Mouse (Mus musculus): ENCODE data around the gene Phactr3. TPM values are rescaled to one million over a fixed set of nuclear protein-coding genes. Genes with fewer than 3 reads are reported as not detected.
A peak's percentile ranks its signal among the peaks of the same experiment; 100 is the strongest.

Gene Phactr3
- polyA plus RNA-seq, 1 experiment from 2014 or later: 4.3 TPM

GRCm38 (mm10) chr2:178240886-178241285, 122.1 kb downstream of the Phactr3 start:
- 60% methylated on average over 8 of the region's 8 CpGs for WGBS
- no peak overlapping the region for H3K27ac ChIP-seq (replicated peaks; ENCODE audit: low read depth, low read length)

GRCm38 (mm10) chr2:178241374-178241773, 122.6 kb downstream of the Phactr3 start:
- peak; percentile 46 for DNase-seq (ENCODE audit: low spot score)
- no peak overlapping the region for H3K4me3 ChIP-seq (ENCODE audit: low read depth, low read length)
- no peak overlapping the region for H3K4me2 ChIP-seq (ENCODE audit: low read depth, severe bottlenecking)
- no peak overlapping the region for H3K9ac ChIP-seq (ENCODE audit: low read length)
- H3K4me1 ChIP-seq (ENCODE audit: control insufficient read depth, insufficient read depth, low read length): 0 out of 2 replicates have a peak, but pooled peaks cover 6% of the 10 kb centered on the region
- H3K36me3 ChIP-seq (ENCODE audit: control insufficient read depth, insufficient read depth, low read length): no peaks in the 10 kb centered on the region
- 39% methylated on average over 3 of the region's 3 CpGs for WGBS
- no peaks in the 10 kb centered on the region for H3K9me3 ChIP-seq (ENCODE audit: control insufficient read depth, low read length)
- ATAC-seq (ENCODE audit: insufficient number of reproducible peaks, low FRiP score, low TSS enrichment, low read depth): peak; percentile 79
- H3K27me3 ChIP-seq (ENCODE audit: control insufficient read depth, insufficient read depth, low read length): no peaks in the 10 kb centered on the region
- H3K27ac ChIP-seq (replicated peaks; ENCODE audit: low read depth, low read length): no peak overlapping the region

More at GRCm38 (mm10) chr2:178240886-178241285, 122.1 kb downstream of the Phactr3 start:
- Histone ChIP-seq H3K9ac (ENCODE audit: low read length) (no peak overlapping the region), H3K27me3 (ENCODE audit: control insufficient read depth, insufficient read depth, low read length) (no peaks in the 10 kb centered on the region), H3K4me3 (ENCODE audit: low read depth, low read length) (no peak overlapping the region), H3K9me3 (ENCODE audit: control insufficient read depth, low read length) (no peaks in the 10 kb centered on the region), H3K4me2 (ENCODE audit: low read depth, severe bottlenecking) (no peak overlapping the region), H3K36me3 (ENCODE audit: control insufficient read depth, insufficient read depth, low read length) (no peaks in the 10 kb centered on the region), H3K4me1 (ENCODE audit: control insufficient read depth, insufficient read depth, low read length) (0 out of 2 replicates have a peak, but pooled peaks cover 6% of the 10 kb centered on the region)
- no peak for DNase-seq (ENCODE audit: low spot score)
- ATAC-seq (ENCODE audit: insufficient number of reproducible peaks, low FRiP score, low TSS enrichment, low read depth): no peak

GRCm38 (mm10) chr2:178242996-178243395, 124.2 kb downstream of the Phactr3 start:
- no peaks in the 10 kb centered on the region for H3K36me3 ChIP-seq (ENCODE audit: control insufficient read depth, insufficient read depth, low read length)
- no peaks in the 10 kb centered on the region for H3K27me3 ChIP-seq (ENCODE audit: control insufficient read depth, insufficient read depth, low read length)
- H3K4me3 ChIP-seq (ENCODE audit: low read depth, low read length): no peak overlapping the region
- no peaks in the 10 kb centered on the region for H3K9me3 ChIP-seq (ENCODE audit: control insufficient read depth, low read length)
- no peak overlapping the region for H3K4me2 ChIP-seq (ENCODE audit: low read depth, severe bottlenecking)
- DNase-seq (ENCODE audit: low spot score) (no peak), ATAC-seq (ENCODE audit: insufficient number of reproducible peaks, low FRiP score, low TSS enrichment, low read depth) (no peak)
- H3K4me1 ChIP-seq (ENCODE audit: control insufficient read depth, insufficient read depth, low read length): 0 out of 2 replicates have a peak, but pooled peaks cover 6% of the 10 kb centered on the region
- H3K27ac ChIP-seq (replicated peaks; ENCODE audit: low read depth, low read length): no peak overlapping the region
- 78% methylated on average over 3 of the region's 3 CpGs for WGBS
- H3K9ac ChIP-seq (ENCODE audit: low read length): no peak overlapping the region

DNA sequence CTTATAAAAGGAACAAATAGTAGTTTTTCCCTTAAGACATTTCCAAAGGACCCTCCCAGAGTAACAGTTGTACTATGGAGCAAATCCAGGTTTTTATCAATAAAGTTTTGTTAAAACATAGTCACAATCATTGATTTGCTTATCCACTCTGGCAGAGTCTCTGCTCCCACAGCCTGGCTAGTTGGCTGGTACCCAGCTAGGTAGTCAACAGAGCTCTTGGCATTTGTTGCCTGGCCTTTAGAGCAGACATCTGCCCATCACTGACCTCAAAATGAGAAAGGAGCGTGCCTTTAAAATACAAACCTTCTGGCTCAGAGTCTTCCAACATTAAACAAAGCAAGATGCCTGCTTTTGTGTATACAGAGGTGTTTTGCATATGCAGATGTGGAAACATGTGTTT, 126.1 kb downstream of the Phactr3 start:
- no peak overlapping the region for H3K27ac ChIP-seq (replicated peaks; ENCODE audit: low read depth, low read length)
- H3K9me3 ChIP-seq (ENCODE audit: control insufficient read depth, low read length): no peaks in the 10 kb centered on the region
- no peak overlapping the region for H3K4me3 ChIP-seq (ENCODE audit: low read depth, low read length)
- ATAC-seq (ENCODE audit: insufficient number of reproducible peaks, low FRiP score, low TSS enrichment, low read depth) (no peak), DNase-seq (ENCODE audit: low spot score) (no peak)
- H3K9ac ChIP-seq (ENCODE audit: low read length): no peak overlapping the region
- H3K27me3 ChIP-seq (ENCODE audit: control insufficient read depth, insufficient read depth, low read length): no peaks in the 10 kb centered on the region
- H3K4me1 ChIP-seq (ENCODE audit: control insufficient read depth, insufficient read depth, low read length): 0 out of 2 replicates have a peak, but pooled peaks cover 6% of the 10 kb centered on the region
- no peak overlapping the region for H3K4me2 ChIP-seq (ENCODE audit: low read depth, severe bottlenecking)
- 91% methylated on average over 1 of the region's 1 CpGs for WGBS
- no peaks in the 10 kb centered on the region for H3K36me3 ChIP-seq (ENCODE audit: control insufficient read depth, insufficient read depth, low read length)

DNA sequence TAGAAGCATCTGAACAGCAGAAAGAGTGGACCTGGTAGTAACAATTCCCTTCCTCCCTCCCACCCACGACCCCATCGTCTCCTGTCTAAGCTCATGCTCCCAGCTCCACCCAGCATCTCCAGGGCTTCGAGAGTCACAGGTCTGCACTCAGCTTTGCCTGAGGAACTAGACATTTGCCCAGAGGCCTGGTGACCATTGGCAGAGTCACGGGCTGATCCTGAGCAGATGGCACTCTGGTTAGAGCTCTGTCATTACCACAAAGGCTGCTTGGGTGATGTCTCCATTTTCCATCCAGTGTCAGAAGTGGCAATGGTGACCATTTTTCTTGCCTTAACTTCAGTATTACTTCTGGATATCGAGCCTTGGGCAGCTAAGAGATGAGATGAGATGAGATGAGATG, 127.1 kb downstream of the Phactr3 start:
- Histone ChIP-seq H3K4me1 (ENCODE audit: control insufficient read depth, insufficient read depth, low read length) (0 out of 2 replicates have a peak, but pooled peaks cover 6% of the 10 kb centered on the region), H3K36me3 (ENCODE audit: control insufficient read depth, insufficient read depth, low read length) (no peaks in the 10 kb centered on the region), H3K4me3 (ENCODE audit: low read depth, low read length) (no peak overlapping the region), H3K9ac (ENCODE audit: low read length) (no peak overlapping the region), H3K4me2 (ENCODE audit: low read depth, severe bottlenecking) (no peak overlapping the region), H3K9me3 (ENCODE audit: control insufficient read depth, low read length) (no peaks in the 10 kb centered on the region), H3K27ac (replicated peaks; ENCODE audit: low read depth, low read length) (no peak overlapping the region), H3K27me3 (ENCODE audit: control insufficient read depth, insufficient read depth, low read length) (no peaks in the 10 kb centered on the region)
- WGBS: 87% methylated on average over 5 of the region's 5 CpGs
- ATAC-seq (ENCODE audit: insufficient number of reproducible peaks, low FRiP score, low TSS enrichment, low read depth): no peak
- no peak for DNase-seq (ENCODE audit: low spot score)

DNA sequence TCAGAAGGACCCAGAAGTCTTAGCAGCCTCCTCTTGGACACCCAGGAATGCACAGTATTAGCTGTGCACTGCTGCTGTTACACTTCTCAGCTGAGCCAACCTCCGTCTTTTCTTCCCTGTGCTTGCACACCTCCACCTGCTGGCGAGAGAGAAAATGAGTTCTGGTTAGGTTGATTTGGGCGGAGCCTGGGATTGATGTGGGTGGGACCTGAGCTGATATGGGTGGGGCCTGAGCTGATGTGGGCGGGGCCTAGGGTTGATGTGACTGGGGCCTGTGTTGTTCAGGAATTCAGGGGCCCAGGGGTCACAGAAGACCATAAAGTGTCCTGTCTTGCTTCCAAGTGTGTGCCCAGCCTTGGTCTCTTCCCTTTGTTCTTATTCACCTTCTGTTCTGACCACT, 128.0 kb downstream of the Phactr3 start:
- DNase-seq (ENCODE audit: low spot score) (peak; percentile 31), ATAC-seq (ENCODE audit: insufficient number of reproducible peaks, low FRiP score, low TSS enrichment, low read depth) (no peak)
- Histone ChIP-seq H3K36me3 (ENCODE audit: control insufficient read depth, insufficient read depth, low read length) (no peaks in the 10 kb centered on the region), H3K9me3 (ENCODE audit: control insufficient read depth, low read length) (no peaks in the 10 kb centered on the region), H3K9ac (ENCODE audit: low read length) (no peak overlapping the region), H3K4me3 (ENCODE audit: low read depth, low read length) (no peak overlapping the region), H3K4me2 (ENCODE audit: low read depth, severe bottlenecking) (no peak overlapping the region), H3K27ac (replicated peaks; ENCODE audit: low read depth, low read length) (no peak overlapping the region), H3K4me1 (ENCODE audit: control insufficient read depth, insufficient read depth, low read length) (no peaks in the 10 kb centered on the region), H3K27me3 (ENCODE audit: control insufficient read depth, insufficient read depth, low read length) (no peaks in the 10 kb centered on the region)
- whole genome bisulfite sequencing: 49% methylated on average over 4 of the region's 4 CpGs

- Histone ChIP-seq H3K9me3 (ENCODE audit: control insufficient read depth, low read length) (no peaks in the 10 kb centered on the region), H3K4me1 (ENCODE audit: control insufficient read depth, insufficient read depth, low read length) (no peaks in the 10 kb centered on the region), H3K4me3 (ENCODE audit: low read depth, low read length) (no peak overlapping the region), H3K9ac (ENCODE audit: low read length) (no peak overlapping the region), H3K27ac (replicated peaks; ENCODE audit: low read depth, low read length) (no peak overlapping the region), H3K27me3 (ENCODE audit: control insufficient read depth, insufficient read depth, low read length) (no peaks in the 10 kb centered on the region), H3K36me3 (ENCODE audit: control insufficient read depth, insufficient read depth, low read length) (no peaks in the 10 kb centered on the region), H3K4me2 (ENCODE audit: low read depth, severe bottlenecking) (no peak overlapping the region)
- 71% methylated on average over 8 of the region's 8 CpGs for WGBS
- ATAC-seq (ENCODE audit: insufficient number of reproducible peaks, low FRiP score, low TSS enrichment, low read depth): no peak
- no peak for DNase-seq (ENCODE audit: low spot score)
Measured at GRCm38 (mm10) chr2:178247274-178247673, 128.5 kb downstream of the Phactr3 start.

GRCm38 (mm10) chr2:178257117-178257825, 138.5 kb downstream of the Phactr3 start:
- Histone ChIP-seq H3K9me3 (ENCODE audit: control insufficient read depth, low read length) (no peaks in the 10 kb centered on the region), H3K27ac (replicated peaks; ENCODE audit: low read depth, low read length) (peak overlapping the region; percentile 56; the same call in 1 of the 2 replicates), H3K4me3 (ENCODE audit: low read depth, low read length) (no peak overlapping the region), H3K9ac (ENCODE audit: low read length) (no peak overlapping the region), H3K4me2 (ENCODE audit: low read depth, severe bottlenecking) (no peak overlapping the region), H3K4me1 (ENCODE audit: control insufficient read depth, insufficient read depth, low read length) (peaks cover 23% of the 10 kb centered on the region), H3K27me3 (ENCODE audit: control insufficient read depth, insufficient read depth, low read length) (no peaks in the 10 kb centered on the region), H3K36me3 (ENCODE audit: control insufficient read depth, insufficient read depth, low read length) (no peaks in the 10 kb centered on the region)
- DNase-seq (ENCODE audit: low spot score) (peak; percentile 81), ATAC-seq (ENCODE audit: insufficient number of reproducible peaks, low FRiP score, low TSS enrichment, low read depth) (peak; percentile 81)
- 0% methylated on average over 3 of the region's 3 CpGs for WGBS
